Mouse (Mus musculus) cerebellum, adult 11 months (tissue): ENCODE results near the gene Trak2.
"Not testable (repeated sequence)": the region's sequence is repeated elsewhere in the genome, so short reads cannot be mapped to it uniquely, and the experiment has no call there.

Experiments
- DNase-seq: peaks from one replicate; pipeline ENCODE4 v3.0.0; 2022

Trak2 gene

GRCm38 (mm10) chr1:58973366-58974221, at the start of gene Trak2, which contains the start of gene Stradb:
Gene Trak2 (minus strand): TSS chr1:58973430.
Gene Stradb (plus strand): TSS chr1:58973522.
- DNase-seq = peak; percentile 92

DNA sequence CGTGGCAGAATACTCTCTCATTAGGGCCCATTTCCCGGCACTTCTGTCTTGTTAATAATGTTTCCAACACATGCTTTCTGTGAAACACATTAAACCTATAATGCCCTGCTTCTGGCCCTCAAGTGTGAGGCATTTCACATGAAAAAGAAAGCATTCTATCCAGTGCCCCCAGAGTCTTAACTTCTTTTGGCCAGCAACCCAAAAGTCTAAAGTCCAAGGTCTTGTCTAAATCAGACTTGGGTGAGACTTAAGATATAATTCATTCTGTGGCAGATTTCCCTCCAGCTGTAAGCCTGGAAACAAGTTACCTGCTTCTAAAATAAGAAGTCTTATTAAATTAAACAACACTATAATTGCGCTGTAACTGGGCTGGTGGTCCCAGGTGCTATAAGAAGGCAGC, 48.3 kb upstream of the Trak2 start:
- no peak for DNase-seq

GRCm38 (mm10) chr1:59009250-59009649, 36.0 kb upstream of the Trak2 start:
- DNase-seq = no peak

DNA sequence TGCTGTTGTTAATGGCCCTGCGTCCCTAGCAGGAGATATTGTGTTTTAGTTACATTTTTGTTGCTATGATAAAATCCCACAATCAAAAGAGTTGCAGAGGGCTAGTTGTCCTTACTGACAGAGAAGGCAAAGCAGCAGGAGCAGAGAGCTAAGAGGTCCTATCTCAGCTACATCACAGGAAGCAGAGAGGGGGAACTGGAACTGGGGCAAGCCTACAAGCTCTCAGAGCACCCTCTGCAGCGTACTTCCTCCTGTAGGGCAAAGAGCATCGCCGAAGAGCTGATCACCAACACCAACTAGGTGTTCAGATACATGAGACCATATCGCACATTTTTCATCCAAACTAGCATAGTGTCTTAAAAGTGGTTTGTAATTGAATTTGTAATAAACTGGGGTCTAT, 22.1 kb upstream of the Trak2 start:
- DNase-seq = no peak

- DNase-seq = no peak
These were observed 20.5 kb upstream of the Trak2 start for GRCm38 (mm10) chr1:58993723-58994122.

- no peak for DNase-seq
These were observed 19.9 kb upstream of the Trak2 start for GRCm38 (mm10) chr1:58993144-58993543.

GRCm38 (mm10) chr1:58984586-58984985, 11.4 kb upstream of the Trak2 start:
- DNase-seq = no peak

DNA sequence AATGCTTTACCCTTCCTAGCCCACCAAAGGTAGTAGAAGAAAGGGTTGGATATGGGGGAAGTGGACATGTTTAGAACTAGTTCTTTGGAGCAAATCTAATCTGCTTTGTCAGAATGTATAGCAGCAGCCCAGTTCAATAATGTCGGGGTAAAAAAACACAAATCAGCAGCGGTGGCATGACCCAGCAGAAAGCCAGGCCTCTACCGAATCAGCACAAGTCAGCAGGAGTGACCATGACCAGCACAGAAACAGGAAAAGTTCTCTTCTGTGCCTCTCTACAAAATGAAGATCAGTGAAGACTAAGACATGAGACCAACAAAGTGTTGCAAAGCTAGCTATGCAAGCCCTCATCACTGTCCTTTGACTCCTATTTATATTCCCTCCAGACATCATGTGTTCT, 9.0 kb upstream of the Trak2 start:
- DNase-seq = no peak

DNA sequence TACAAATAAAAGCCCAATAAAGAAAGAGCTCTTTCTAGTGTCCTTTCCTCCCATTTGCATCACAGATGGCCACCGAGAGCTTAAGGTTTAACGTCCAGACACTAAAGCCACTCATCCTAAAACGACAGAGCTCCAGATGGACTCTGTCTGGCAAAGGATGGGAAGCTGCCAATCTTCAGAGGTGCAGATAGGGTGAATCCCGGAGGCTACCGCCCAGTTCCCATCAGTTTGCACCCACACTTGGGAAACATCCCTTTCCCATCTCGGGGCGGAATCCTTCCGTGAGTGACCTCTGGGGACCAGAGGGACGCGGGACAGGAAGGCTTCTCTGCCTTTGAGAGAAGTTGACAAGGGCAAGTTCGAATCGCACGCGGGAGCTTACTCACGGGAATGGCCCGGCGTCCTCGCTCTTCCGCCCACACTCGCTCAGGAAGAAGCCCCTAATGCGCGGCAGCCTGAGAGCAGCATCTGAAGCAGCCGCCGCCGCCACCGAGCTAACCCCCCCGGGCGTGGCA, 322 bp downstream of the Trak2 start:
- no peak for DNase-seq

- no peak for DNase-seq
These were observed 2.1 kb downstream of the Trak2 start for GRCm38 (mm10) chr1:58971097-58971496.

DNA sequence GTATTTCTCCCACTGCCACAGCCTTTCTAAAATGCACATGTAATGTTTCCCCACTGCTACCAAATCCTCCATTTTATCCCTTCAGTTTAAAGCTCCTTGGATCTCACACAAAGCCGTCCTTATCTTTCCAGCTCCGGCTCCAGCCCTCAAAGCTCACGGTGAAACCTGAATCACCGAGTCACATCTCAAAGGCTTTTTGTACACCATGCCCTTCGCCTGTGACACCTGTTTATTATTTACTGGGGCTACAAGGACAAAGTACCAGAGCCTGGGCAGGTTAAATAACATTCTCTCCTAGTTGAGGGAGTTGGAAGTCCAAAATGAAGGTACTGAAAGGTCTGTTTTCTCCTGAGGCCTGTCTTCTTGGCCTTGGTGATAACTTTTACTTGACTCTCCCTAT, 3.2 kb downstream of the Trak2 start:
- no peak for DNase-seq

DNA sequence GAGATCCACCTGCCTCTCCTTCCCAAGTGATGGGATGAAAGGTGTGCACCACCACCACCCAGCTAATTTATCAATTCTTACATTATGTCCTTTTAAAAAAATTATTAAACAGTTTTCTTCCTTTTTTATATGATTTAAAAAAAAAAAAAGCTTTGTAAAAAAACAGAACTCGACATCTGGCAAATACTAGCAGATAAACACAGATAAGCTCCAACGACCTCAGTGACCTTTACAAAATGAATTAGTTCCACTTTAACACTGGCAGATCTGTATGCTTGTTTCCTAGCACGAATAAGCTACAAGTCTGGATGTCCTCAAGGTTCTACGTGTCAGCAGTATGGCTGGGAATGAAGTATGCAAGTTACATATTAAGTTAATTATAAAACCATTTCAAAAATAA, 5.7 kb downstream of the Trak2 start:
- no peak for DNase-seq

DNA sequence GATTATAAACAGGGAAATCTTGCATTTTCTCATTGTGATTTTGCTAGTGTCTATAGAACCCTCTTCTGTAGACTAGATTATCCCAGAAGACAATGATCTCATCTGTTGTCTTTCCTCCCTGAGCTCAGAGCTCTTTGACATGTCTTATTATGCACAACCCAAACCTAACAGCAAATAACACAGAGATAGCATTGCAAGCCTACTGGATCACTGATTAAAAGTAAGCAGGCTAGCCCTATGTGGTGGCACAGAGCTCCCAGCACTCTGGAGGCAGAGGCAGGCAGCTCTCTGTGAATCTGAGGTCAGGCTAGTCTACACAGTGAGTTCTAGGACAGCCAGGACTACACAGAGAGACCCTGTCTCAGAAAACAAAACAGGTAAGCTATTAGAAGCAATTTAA, 10.4 kb downstream of the Trak2 start:
- DNase-seq = no peak

GRCm38 (mm10) chr1:58962418-58962817, 10.8 kb downstream of the Trak2 start:
- DNase-seq = peak; percentile 15

GRCm38 (mm10) chr1:58961152-58961893, 11.9 kb downstream of the Trak2 start:
- DNase-seq = no peak

GRCm38 (mm10) chr1:58959682-58960081, 13.5 kb downstream of the Trak2 start:
- DNase-seq = no peak

GRCm38 (mm10) chr1:58958789-58959526, 14.3 kb downstream of the Trak2 start:
- DNase-seq = not testable (repeated sequence)

- no peak for DNase-seq
These were observed 15.3 kb downstream of the Trak2 start for GRCm38 (mm10) chr1:58957931-58958330.

DNA sequence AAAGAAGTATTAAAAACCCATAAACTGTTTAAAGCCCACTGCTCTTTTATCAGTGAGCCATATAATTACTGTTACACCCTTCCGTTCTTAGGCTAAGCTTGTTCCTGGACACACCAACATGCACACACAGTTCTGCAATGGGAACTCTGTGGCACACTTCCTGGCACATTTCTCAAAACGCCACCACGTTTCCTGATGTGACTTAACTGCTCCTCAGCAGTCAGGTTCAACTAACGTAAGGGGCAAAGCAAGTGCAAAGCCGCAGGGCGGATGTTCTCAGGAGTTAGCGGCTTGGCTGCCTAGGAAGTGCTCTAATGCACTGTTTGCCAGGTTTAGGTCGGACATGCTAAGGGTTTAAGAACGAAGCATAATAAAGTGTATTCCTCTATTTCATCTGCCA, 17.0 kb downstream of the Trak2 start:
- DNase-seq = no peak

DNA sequence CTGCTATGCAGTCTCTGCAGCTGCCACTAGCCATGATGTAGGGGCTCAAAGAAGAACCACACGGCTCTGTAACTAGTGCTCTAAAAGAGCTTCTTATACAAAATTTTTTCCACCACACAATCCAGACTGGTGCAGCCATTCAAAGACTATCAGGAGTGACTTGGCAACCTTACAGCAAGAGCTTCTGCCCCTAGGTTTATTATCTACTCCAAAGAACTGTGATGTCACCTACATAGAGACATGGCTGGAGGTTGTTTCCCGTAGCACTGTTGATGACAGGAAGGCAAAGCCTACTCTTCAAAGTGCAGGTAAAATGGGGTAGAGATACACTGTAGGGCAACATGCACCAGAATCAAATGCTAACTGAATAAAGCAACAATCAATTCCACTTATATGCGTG, 17.5 kb downstream of the Trak2 start:
- no peak for DNase-seq

- no peak for DNase-seq
These were observed 18.4 kb downstream of the Trak2 start for GRCm38 (mm10) chr1:58954578-58955410.
